Mouse (Mus musculus): ENCODE results near the gene Metap2. TPM values are rescaled to one million over a fixed set of nuclear protein-coding genes. Genes with fewer than 3 reads are reported as not detected.

The Metap2 gene
- total RNA-seq, 2 experiments from 2014 or later, result 173 to 183 TPM

Other genes with a start within 250 kb of the Metap2 start
- gene Usp44, start 65.5 kb downstream of the Metap2 start, total RNA-seq (2021), result under 1 TPM; 0.49 to 0.64 TPM
- gene Vezt, start 138.7 kb upstream of the Metap2 start, total RNA-seq (2021), result 10 to 100 TPM; 30.4 to 40.6 TPM
- gene Fgd6, start 138.9 kb upstream of the Metap2 start, total RNA-seq (2021), result 1 to 10 TPM; 2.1 to 3.6 TPM

Data from gastrocnemius, postnatal 4 days (tissue).